Mouse (Mus musculus) testis, adult 2 months (tissue): ENCODE results near the gene Slc51a. TPM values are rescaled to one million over a fixed set of nuclear protein-coding genes. Genes with fewer than 3 reads are reported as not detected.
"Not testable (repeated sequence)": the region's sequence is repeated elsewhere in the genome, so short reads cannot be mapped to it uniquely, and the experiment has no call there.

Experiments used
- H3K27ac ChIP-seq: fragments of 200-500 bp; 2 replicates; pipeline ENCODE4 v1.5.1; 2012; ENCODE audit warnings: low read depth, low read length; ENCODE audit not compliant: control insufficient read depth, insufficient read depth
- H3K27me3 ChIP-seq: fragments of 200-500 bp; 2 replicates; pipeline ENCODE4 v1.6.1; 2012; ENCODE audit warnings: mild to moderate bottlenecking, low read length, moderate library complexity; ENCODE audit not compliant: control insufficient read depth, insufficient read depth
- H3K36me3 ChIP-seq: fragments of 200-500 bp; 2 replicates; pipeline ENCODE4 v1.6.1; 2012; ENCODE audit warnings: mild to moderate bottlenecking, low read length; ENCODE audit not compliant: control insufficient read depth, insufficient read depth
- H3K4me1 ChIP-seq: fragments of 200-500 bp; 2 replicates; pipeline ENCODE4 v1.6.1; 2012; ENCODE audit warnings: low read length; ENCODE audit not compliant: control insufficient read depth, insufficient read depth
- H3K4me3 ChIP-seq: fragments of 200-500 bp; 2 replicates; pipeline ENCODE4 v1.5.1; 2012; ENCODE audit warnings: low read depth, mild to moderate bottlenecking, low read length, moderate library complexity, mixed read lengths; ENCODE audit not compliant: control insufficient read depth
- CTCF ChIP-seq: fragments of 200-500 bp; IDR thresholded peaks from 2 replicates; pipeline ENCODE4 v1.5.1; 2012; ENCODE audit warnings: low read depth, mild to moderate bottlenecking, inconsistent platforms, low read length, moderate library complexity; ENCODE audit not compliant: control insufficient read depth, insufficient read depth, insufficient replicate concordance
- POLR2A ChIP-seq: fragments of 200-500 bp; IDR thresholded peaks from 2 replicates; pipeline ENCODE4 v1.6.1; 2012; ENCODE audit warnings: low read depth, mild to moderate bottlenecking, inconsistent platforms, low read length, moderate library complexity; ENCODE audit not compliant: control insufficient read depth
- polyA plus RNA-seq: library from polyadenylated mRNA; depleted of rRNA; stranded (reverse); fragments of >200 nt; gene quantifications from 2 replicates; pipeline ENCODE4 v1.2.3, GENCODE M21; 2012

Gene Slc51a
- polyA plus RNA-seq, 1 experiment, result 0.49 TPM

DNA sequence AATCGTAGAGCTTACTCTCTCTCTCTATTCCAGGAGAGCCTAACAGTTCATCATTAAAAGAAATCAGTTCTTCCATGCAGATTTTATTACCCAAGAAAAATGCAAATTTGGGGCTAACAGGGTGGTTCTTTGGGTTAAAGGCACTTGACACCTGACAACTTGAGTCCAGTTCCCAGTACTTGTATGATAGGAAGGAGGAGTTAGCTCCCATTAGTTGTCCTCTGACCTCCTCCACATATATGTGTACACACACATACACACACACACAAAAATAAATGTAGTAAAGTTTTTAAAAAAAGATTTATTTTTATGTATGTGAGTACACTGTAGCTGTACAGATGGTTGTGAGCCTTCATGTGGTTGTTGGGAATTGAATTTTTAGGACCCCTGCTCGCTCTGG lies 37.5 kb downstream of the Slc51a start:
- Histone ChIP-seq H3K27me3 (no peaks in the 10 kb centered on the region), H3K4me1 (no peaks in the 10 kb centered on the region), H3K36me3 (peaks cover 1% of the 10 kb centered on the region; the same call in 1 of the 2 replicates), H3K4me3 (no peak overlapping the region), H3K27ac (no peak overlapping the region)
- no peak for TF ChIP-seq POLR2A

DNA sequence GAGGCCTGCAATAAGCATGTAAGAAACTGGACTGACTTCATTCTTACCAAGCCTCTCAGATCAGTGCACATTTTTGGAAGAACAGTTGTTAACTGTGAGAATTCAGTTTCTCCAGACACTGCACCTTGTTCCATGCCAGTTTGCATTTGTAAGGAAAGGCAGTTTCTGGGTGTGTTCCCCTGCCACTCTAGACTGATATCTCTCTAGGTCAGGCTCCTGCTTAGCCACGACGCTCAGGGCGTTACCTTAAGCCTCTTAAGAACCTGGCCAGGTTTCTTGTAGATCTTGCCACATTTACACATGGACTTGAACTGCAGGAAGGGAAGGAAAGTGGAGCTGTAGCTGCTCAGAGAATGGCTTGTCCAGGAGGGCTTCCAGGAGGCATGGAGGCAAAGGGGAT lies 38.0 kb downstream of the Slc51a start:
- peaks cover 1% of the 10 kb centered on the region; the same call in 1 of the 2 replicates for H3K36me3 ChIP-seq
- no peak overlapping the region for H3K27ac ChIP-seq
- H3K27me3 ChIP-seq, result no peaks in the 10 kb centered on the region
- TF ChIP-seq CTCF (no peak), POLR2A (no peak)
- no peak overlapping the region for H3K4me3 ChIP-seq
- H3K4me1 ChIP-seq, result no peaks in the 10 kb centered on the region

DNA sequence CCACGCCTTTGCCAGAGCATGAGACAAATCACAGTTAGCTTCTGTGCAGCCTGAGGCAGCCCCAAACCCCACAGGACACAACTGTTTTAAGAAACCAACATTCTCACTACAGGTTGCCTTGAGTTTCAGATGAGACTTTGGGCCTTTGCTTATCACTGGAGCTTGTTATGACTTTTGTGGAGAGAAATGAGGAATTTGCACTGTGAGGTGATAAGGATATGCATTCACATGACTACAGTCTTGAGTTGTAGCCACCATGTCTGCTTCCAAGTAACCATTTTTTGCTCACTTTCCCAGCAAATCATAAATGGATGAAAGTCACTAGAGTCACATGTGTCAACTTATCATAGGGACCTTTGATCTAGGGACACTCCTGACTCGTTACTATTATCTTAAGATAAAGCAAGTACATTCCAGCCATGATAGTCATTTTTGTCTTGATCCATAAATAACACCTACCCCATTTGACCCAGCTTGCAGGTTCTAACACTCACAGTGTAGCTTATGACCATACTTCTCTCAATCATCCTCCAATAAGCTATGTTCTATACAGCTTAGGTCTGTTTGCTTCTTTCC lies 41.0 kb downstream of the Slc51a start:
- Histone ChIP-seq H3K4me1 (no peaks in the 10 kb centered on the region), H3K27me3 (no peaks in the 10 kb centered on the region), H3K36me3 (no peaks in the 10 kb centered on the region), H3K27ac (no peak overlapping the region), H3K4me3 (no peak overlapping the region)
- no peak for TF ChIP-seq CTCF
- no peak for TF ChIP-seq POLR2A

DNA sequence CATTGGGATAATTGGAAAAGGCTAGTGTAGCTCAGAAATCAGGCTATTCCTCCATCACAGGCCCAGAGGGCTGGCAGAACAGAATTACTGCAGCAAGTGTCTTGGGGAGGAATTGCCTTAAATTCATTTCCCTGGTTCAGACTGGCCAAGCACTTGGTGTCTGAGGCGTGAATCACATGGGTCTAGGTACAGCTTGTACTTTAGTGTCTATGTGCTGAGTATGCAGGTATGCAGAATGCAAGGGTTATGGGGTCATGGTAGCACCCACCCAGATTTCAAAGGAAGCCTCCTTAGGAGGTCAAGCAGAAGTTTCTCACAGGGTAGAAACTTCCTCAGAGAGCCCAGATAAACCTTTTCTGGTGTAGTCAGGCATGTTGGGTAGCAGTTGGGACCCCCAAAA lies 42.1 kb downstream of the Slc51a start:
- Histone ChIP-seq H3K4me1 (no peaks in the 10 kb centered on the region), H3K36me3 (no peaks in the 10 kb centered on the region), H3K27me3 (no peaks in the 10 kb centered on the region), H3K27ac (no peak overlapping the region), H3K4me3 (no peak overlapping the region)
- no peak for TF ChIP-seq CTCF
- TF ChIP-seq POLR2A, result no peak

DNA sequence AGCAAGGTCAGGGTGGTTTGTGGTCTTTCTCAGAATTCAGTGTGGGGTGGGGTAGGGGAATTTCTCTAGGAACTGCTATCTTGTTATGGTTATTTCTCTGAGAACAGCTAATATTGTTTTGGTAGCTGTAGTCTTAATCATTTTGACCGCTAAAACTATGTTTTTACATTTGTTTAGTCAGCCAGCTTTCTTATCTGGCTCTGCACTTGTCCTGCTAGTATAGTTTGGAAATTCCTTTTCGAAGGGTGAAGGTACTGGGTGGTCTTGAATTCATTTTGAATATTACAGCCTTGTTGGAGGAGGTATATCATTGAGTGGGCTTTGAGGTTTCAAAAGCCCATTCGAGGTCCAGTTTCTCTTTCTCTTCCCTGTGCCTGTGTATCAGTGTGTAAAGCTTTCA lies 43.1 kb downstream of the Slc51a start:
- not testable (repeated sequence) for H3K4me1 ChIP-seq, H3K27ac ChIP-seq, H3K4me3 ChIP-seq, H3K36me3 ChIP-seq, H3K27me3 ChIP-seq

DNA sequence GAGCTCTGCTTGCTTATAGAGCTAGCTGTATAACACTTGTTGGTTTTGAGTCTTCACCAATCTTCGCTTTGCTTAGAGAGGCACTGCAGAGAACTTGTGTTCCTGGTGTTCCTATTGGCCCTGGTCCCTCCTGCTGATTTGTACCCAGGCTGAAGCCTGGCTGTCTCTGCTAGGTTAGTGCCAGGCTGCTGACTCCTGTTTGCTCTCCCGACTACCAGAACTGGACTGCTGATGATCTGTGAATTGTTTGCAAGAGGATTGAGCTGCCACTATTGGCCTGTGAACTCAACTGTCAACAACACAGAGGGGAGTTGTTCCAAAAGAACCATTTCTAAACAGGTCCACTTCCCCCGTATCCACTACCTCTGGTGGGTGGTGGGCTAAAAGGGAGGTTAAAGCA lies 46.2 kb downstream of the Slc51a start:
- Histone ChIP-seq H3K4me1 (no peaks in the 10 kb centered on the region; the same call in 1 of the 2 replicates), H3K27ac (no peak overlapping the region), H3K4me3 (no peak overlapping the region), H3K36me3 (no peaks in the 10 kb centered on the region), H3K27me3 (no peaks in the 10 kb centered on the region)
- TF ChIP-seq POLR2A, result no peak
- TF ChIP-seq CTCF, result no peak

DNA sequence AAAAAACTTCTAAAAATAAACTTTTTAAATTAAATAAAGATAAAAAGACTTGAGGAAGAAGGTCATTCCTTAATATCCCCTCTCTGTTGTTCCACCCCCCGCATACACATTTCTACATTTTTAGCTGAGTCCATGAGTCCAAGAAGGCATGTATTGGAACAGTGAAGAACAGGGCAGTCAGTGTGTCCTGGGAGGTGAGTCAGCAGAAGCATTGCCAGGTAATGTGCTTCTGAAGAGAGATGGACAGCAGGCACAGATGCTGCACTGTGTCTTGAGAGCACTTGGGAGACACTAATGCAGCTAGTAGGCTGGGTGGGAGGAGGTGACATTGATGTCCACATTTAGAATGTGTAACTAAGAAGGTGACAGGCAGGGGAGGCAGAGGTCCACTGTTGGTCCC lies 50.4 kb downstream of the Slc51a start:
- H3K27ac ChIP-seq, result no peak overlapping the region
- no peak overlapping the region for H3K4me3 ChIP-seq
- H3K4me1 ChIP-seq, result no peaks in the 10 kb centered on the region; the same call in 1 of the 2 replicates
- H3K36me3 ChIP-seq, result no peaks in the 10 kb centered on the region
- TF ChIP-seq POLR2A (no peak), CTCF (no peak)
- H3K27me3 ChIP-seq, result no peaks in the 10 kb centered on the region

DNA sequence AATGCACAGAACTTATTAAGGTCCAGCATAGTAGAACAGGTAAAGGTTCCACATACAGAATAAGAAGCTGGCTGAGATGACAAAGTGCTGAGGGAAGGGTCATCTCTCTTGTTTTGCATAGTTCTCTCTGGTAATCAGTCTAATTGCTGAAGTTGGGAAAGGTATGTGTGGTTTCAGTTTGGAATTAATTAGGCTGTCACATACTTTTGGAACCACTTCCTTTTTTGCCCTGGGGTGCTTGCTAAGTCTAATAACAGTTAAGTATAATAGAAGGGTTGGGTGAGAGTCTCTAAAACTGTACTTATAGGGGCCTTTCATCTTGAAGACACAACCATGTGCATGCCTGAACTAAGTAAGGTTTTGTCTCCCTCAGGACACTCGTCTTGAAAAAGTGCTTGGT lies 51.0 kb downstream of the Slc51a start:
- no peak overlapping the region for H3K27ac ChIP-seq
- H3K4me1 ChIP-seq, result no peaks in the 10 kb centered on the region; the same call in 1 of the 2 replicates
- TF ChIP-seq POLR2A (no peak), CTCF (no peak)
- no peak overlapping the region for H3K4me3 ChIP-seq
- H3K27me3 ChIP-seq, result no peaks in the 10 kb centered on the region
- no peaks in the 10 kb centered on the region for H3K36me3 ChIP-seq
